Mouse (Mus musculus): ENCODE measurements around the gene Mapk8. TPM values are rescaled to one million over a fixed set of nuclear protein-coding genes. Genes with fewer than 3 reads are reported as not detected.
A peak's percentile ranks its signal among the peaks of the same experiment; 100 is the strongest.
"Not testable (repeated sequence)": the region's sequence is repeated elsewhere in the genome, so short reads cannot be mapped to it uniquely, and the experiment has no call there.

The Mapk8 gene
- polyA plus RNA-seq (2012; rRNA removed) = 9.8 and 11.8 TPM in 2 replicates

DNA sequence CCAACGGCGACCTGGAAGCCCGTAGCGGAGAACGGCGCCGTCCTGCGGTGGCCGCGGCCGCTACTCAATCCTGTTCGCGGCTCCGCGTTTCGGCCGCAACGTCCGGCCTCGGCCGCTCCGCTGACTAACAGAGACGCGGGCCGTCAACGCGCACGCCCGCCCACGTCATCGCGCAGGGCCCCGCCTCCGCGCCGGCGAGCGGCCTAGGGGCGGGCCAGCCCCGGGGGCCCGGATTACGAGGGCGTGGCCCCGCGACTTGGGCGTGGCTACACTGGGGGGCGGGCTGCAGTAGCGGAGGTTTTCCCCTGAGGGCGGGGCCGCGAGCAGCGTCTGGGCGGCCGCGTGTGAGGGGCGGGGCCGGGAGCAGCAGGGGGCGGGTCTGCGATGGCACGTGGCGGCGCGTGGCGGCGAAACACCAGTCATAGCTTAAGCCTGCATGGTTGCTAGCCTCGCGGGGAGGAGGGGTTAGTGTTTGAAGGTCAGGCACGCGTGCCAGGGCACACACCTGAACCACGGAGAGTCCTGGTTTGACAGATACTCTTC is at the start of gene Mapk8:
Gene Mapk8, minus strand, starts transcription at position 132 of the 543 bp plus-strand sequence.
- DNase-seq (ENCODE audit: low read depth) = no peak

DNA sequence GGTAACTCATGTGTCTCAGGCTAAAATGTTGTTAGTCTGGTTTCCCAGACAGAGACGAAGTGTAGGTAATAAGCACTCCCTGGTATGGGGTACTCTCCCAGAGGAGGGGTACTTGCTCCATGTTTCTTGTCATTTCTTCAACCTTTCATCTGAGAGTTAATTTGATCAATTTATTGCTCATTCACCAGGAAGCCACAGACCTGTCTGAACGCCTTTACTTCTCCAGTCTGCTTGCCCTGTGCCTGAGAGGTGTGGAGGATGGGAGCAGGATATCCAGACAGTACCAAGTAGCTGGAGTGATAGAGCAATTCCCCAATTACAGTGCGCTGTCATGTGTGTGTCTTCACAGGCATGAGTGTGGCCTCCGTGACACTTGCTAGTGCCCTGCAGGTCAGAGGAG is 48.3 kb upstream of the Mapk8 start:
- DNase-seq (ENCODE audit: low read depth) = no peak

DNA sequence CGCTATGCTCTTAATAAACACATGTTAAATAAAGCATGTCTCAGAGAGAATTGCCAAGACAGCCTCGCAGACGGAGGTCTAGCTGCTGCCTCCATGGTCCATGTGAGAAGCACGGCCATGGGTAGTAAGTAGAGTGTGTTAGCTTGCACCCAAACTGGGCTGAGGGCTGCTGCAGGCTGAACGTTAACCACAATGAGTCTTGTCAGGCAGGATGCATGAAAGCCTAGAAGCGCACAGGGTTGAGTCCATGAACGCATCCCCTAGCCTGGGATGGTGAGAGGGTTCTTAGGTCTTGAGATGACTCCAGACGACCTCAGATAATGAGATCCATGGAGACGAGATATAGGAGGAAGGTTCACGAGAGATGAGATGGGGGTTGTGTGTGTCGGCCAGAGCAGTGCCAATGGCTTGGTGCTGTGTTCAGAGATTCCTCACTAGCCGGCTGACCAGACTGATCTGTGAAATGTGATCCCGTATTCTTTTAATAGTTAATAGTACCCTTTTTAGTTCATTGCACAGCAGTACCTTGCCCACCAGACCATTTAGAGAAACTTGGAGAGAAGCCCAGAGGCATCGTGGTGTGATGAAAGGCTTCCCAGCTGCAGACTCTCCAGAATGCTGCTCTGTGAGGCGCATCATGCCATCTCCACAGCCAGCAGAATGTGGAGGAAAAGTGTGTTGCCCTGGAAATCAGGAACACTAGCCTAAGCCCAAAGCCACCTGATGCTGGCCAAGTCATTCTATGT is 41.0 kb upstream of the Mapk8 start:
- DNase-seq (ENCODE audit: low read depth) = no peak

DNA sequence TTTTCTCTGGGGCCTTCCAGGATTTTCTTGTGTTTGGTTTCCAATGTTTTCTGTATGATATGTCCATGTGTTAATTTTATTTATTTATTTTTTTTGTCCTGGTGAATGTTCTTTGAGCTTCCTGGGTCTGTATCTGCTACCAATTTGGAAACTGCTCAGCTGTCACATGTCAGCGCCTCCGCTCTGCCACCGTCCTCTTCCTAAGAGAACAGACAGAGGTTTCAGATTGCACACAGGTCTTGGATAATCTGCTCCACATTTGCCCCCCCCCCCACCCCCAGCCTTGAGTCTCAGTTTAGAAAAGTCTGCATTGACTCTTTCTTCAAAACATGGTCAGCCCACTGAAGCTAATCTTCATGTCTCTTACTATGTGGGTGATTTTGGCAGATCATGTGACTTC is 35.0 kb upstream of the Mapk8 start:
- no peak for DNase-seq (ENCODE audit: low read depth)

DNA sequence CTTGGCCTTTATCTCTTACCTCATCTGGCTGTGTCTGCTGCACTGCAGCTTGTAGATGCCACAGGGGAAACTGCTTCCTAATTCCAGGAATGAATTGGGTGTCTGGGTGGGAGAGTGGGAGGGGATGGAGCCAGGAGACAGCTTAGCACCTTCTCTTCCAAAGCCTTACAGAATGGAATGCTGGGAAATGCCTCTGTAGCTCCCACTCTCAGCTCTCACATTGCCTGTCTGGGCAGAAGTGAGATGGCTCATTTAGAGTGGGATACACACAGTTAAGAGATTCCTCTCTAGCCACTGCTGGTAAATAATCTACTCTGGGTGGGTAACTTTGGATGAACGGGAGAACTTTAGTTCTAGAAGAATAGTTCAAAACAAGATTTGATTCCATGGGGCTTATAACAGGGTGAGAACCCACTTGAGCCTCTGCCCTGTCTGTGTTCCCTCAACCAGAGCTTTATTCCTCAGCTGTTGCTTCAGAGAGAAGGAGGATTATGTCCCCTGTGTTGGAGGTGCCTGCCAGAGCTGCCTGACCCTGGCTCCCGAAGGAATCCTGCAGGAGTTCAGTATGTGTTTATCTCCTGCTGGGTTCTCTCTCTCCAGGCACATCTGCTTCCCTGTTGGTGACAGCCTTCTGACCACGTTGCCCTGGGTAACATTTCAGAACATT is 29.3 kb upstream of the Mapk8 start:
- no peak for DNase-seq (ENCODE audit: low read depth)

DNA sequence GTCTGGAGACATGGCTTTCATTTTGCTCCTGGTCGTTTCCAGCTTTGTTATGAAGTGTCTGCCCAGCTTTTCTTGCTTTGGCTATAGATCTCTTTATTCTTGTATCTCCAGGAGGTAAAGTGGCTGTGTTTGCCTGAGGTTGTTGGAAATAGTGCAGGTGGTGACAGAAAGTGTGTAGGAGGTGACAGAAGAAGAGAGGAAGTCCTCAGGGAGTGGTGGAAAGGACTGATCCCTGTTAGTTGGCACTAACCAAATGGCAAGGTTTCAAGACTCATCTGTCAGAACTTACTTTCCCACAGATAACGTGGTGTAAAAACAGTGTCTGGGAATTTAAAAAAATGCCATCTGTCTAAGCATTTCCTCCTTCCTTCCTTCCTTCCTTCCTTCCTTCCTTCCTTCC is 27.5 kb upstream of the Mapk8 start:
- DNase-seq (ENCODE audit: low read depth) = no peak

DNA sequence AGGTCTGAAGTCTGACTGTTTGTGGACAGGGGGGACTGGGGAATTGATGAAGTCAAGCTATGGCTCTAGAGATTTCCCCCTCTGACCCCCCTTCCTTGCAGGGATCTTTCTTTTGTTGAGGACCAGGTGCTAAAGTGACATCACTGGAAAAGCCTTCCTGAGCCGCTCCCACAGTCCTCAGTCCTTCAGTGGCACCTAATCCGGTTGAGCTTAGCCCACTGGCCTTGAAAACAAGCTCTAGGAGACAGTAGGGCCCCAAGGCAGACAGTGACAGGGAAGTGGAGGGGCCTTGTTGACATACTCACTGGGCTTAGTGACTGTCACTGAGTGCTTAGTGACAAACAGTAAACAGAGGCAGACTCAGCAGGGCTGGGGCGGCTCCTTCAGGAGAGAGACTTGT is 24.4 kb upstream of the Mapk8 start, which contains the start of gene Frmpd2:
Gene Frmpd2, plus strand, starts transcription at position 366 of the 400 bp plus-strand sequence.
- DNase-seq (ENCODE audit: low read depth) = no peak

DNA sequence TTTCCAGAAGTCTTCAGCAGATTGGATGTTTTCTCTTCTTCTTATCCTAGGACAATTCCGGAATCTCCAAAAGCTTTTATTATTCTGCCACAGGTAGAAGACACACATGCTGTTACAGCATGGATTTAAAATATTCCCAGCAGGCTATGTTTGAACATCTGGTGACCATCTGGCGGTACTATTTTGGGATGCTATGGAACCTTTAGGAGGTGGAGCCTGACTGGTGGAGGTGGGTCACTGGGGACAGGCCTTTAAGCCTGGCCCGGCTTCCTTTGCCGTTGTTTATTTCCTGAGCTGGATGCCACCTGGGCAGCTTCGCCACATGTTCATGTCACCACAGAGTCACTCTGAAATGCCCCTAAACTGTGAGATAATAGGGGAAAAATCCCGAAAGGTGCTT is 20.8 kb upstream of the Mapk8 start:
- DNase-seq (ENCODE audit: low read depth) = no peak

DNA sequence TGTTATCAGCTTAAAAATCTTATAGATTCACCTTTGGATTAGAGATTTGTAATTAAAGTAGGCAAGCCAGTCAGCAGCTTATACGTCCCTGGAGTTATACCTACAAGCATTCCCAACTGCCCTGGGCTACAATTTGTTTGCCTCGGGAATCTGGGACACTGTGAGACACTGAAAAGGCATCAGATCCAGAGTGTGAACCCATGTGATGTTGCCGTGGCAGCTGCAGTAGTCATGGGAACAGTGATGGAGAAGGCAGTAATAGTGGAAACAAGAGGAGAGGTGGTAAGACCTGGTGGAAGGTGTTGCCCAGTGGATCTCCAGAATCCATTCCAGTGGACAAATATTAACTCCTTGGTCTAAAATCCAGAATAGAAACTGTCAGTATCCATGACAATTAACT is 16.7 kb upstream of the Mapk8 start:
- no peak for DNase-seq (ENCODE audit: low read depth)

DNA sequence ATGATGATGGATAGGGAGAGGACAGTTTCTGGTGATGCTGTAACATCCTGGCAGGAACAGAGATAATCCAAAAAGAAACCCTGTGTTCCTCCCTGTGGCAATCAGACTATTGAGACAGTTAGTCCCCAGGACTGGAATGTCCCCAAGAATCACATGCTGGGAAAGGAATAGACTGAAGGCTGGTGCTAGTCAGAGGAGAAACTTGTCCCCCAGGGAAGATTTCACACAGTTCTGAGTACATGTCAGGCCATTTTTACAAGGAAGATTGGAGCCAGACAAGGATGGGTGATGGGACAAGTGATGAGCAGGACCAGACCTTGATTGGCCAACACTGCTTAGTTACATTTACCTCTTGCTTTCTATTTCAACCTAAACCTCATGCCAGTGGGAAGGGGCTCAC is 3.4 kb upstream of the Mapk8 start:
- peak; percentile 99 for DNase-seq (ENCODE audit: low read depth)

DNA sequence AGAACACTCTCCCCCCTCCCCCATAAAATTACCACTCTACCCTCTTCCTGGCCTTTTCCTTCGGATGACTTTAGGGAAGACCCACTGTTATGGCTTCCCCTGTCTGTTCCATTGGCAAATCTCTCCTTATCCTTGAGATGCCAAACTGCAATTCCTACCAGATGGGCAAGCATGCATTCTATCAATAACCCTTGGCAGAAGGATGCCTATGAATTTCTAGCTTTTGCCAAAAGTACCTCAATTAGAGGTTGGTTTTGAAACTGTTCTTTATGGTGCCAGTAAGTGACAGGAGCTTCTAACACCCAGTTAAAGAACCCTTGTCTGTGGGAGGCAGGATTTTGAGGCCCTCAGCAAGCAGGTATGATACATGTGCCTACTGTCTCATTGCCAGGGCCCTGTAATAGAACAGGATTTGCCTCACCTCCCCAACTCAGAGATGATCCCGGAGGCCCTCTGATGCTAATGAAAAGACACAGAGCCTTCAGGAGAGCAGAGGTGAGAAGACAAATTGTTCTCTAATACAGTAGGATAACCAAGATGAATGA is 2.4 kb upstream of the Mapk8 start:
- DNase-seq (ENCODE audit: low read depth) = peak; percentile 71

DNA sequence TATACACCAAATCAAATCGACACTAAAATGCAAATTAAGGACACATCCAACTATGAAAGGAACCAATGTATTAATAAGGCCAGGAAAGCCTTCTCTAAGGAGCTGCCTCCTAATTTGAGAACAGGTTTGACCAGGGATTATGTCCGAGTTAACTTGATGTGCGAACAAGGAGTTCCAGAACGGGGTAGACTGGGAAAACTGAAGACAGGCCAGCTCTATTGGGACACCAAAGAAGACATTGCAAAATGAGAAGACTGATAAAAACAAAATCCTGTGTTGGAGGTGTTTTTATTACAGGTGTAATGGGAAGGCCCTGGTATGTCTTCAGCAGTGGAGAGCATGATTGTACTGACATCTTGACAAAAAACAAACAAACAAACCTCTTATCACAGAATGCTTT is 1.3 kb upstream of the Mapk8 start:
- DNase-seq (ENCODE audit: low read depth) = peak; percentile 97

DNA sequence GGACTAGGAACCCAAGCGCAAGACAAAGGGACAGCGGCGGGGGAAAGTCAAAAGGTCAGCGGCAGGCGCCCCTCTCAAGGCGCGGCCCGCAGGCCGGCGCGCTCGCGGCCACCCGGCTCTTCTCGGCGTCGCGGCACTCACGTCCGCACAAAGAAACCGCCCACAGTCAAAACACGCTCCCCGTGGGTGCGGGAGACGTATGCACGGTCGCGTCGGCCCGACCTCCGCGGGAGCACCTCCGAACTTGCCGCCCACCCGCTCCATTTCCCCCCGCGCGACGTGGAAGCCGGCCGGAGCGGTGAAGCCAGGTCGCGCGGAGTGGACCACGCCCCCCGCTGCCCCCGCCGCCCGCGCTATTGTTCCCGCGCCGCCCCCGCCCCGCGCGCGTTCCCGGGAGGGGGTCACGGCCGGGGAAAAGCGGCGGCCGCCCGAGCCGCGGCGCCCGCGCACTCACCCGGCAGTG is 366 bp downstream of the Mapk8 start:
- no peak for DNase-seq (ENCODE audit: low read depth)

DNA sequence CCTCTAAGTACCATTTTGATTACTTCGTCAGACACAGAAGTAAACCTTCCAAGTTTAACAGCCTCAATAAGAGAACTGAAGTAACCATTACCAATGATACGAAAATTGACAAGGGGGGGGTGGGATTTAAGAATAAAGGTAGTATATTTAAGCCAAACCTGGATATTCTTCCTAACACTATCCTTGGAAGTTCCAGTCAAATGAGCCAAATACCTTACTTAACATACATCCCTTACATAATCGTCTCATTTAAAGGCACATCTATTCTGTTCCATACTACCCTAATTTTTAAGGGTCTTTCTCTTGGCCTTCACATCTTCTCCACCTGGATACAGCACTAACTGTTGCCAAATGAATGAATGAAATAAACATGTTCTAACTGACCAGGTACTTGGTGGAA is 996 bp downstream of the Mapk8 start:
- no peak for DNase-seq (ENCODE audit: low read depth)

DNA sequence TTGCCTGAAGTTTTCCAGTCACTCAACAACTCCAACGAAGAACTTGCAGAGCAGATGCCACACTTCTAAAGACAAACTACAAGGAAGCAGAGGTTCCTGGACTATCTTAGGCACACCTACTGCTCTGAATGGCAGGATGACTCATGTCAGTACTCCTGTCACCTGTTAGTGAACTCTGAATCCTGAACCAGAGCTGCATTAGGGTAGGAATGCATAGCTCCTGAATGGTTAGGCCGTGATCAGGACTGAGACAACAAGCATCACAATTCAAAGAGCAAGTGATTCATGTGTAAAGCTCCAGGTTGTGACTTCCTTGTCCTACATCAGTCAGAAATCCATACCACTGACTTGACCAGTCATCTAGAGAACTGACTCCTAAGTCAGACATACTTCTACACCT is 3.2 kb downstream of the Mapk8 start:
- no peak for DNase-seq (ENCODE audit: low read depth)

DNA sequence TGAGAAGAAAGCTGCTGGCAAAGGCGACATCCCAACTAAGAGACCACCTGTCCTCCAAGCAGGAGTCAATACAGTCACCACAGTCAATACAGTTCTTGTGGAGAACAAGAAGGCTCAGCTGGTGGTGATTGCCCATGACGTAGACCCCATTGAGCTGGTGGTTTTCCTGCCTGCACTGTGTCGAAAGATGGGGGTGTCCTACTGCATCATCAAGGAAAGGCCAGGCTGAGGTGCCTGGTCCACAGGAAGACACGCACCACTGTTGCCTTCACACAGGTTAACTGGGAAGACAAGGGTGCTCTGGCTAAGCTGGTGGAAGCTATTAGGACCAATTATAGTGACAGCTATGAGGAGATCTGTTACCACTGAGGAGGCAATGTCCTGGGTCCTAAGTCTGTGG is 14.5 kb downstream of the Mapk8 start:
- not testable (repeated sequence) for DNase-seq (ENCODE audit: low read depth)

DNA sequence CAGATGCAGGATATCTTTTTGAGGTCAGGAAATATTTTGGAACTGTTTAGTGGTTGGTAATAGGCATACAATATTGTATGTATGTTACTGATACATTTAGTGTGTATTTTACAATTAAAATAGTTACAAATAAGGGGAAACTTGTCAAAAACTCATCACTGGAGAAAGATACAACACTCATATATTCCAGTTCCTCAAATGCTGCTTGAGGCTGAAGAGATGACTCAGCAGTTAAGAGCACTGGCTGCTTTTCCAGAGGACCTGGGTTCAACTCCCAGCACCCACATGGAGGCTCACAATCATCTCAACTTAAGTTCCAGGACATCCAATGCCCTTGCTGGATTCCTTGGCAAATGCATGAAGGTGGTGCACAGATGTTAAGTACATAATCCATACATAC is 22.8 kb downstream of the Mapk8 start:
- no peak for DNase-seq (ENCODE audit: low read depth)

DNA sequence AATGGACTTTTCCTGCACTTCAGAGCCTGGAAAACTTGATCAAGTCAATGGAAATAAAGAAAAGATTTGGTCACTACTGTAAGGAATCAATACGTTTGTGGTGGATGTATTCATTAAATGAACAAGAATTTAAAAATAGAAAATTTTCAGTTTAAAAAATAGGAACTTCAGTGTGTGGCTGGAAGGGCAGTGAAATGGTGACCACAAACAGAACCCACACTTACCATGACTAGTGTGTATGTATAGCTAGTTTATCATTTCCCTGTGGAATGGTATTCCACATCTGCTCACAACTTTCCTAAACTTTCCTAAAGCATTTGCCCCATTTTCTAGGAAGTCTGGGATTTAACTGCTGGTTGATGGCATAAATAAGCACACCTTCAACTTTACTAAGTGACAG is 24.0 kb downstream of the Mapk8 start:
- no peak for DNase-seq (ENCODE audit: low read depth)

DNA sequence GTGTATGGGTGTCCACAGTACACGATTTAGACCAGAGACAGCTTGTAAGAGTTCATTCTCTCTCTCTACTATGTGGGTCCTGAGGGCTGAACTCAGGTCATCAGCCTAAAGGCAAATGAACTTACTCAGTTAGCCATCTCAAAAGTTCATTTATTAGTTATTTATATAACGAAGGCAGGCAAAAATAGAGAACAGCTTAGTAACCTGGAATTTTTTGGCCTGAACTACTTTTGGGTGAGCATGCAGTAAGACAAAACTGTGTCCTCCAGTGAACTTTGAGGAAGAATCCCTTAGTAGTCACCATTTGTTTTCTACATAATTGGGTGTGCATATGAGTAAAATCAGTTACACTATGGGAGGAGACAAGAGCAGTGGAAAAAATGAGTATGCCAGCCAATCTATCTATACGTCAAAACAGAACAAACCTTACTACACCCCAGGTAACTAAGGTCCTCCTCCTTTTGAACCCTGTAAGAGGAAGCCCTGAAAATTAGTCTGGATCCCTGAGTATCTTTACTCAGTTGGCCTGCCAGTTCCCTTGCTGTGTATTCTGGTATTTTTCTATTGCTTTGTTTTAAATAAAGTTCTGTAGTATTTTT is 28.5 kb downstream of the Mapk8 start:
- no peak for DNase-seq (ENCODE audit: low read depth)

DNA sequence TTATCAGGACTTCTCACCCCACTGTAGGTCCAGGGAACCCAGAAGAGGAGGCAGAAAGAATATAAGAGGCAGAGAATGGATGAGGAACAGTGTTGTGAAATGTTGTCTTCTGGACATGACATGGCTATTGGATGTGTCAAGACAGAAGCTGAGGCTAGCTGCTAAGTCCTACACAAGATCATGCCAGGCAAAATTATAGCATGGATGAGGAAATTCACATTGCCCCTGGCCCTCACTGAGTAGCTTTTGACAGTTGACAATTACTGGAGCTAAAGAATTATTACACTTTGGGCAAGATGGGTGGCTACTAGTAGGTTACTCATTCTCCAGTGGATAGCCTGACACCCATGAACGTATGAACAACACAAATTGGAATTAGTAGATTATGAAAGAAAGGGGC is 31.2 kb downstream of the Mapk8 start:
- peak; percentile 62 for DNase-seq (ENCODE audit: low read depth)

DNA sequence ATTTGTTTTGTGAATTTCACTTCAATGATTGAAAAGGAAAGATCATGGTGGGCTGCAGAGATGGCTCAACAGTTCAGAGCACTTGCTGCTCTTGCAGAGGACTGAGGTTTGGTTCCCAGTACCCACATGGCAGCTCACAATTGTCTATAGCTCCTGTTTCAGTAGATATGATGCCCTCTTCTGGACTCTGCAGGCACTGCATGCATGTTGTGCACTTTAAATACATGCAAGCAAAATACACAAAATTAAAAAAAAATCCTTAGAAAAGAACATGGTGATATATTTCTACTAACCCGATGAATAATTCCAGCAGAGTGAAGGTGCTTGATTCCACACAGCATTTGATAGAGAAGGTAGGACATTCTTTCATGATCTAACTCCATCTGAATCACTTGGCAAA is 44.6 kb downstream of the Mapk8 start:
- DNase-seq (ENCODE audit: low read depth) = no peak

DNA sequence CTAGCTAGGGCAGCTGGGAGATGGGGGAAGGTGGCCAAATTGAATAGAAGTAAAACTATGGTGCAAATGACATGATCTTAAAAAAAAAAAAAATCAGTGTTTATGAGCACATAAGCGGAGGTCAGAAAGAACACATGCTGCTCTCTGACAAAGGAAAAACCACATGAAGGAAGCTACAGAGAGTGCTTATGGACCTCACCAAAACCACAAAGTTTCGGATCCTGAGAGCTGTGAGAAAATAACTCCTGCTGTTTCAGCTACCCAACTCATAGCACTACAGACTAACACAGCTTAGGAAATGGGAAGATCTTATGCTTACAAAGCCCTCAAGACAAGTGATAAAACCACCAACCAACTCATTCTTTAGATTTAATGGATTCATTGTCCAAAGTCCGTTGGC is 46.9 kb downstream of the Mapk8 start:
- DNase-seq (ENCODE audit: low read depth) = no peak

All from gonadal fat pad, adult 2 months (tissue).